Comparison of ENCODE assay signal across 20 mouse cellular contexts in genomic region chr1:62833356-62833755, GRCm38 (mm10).
"Had no signal": no experiment of that assay in that cellular context is flagged by ENCODE, and none has a peak within 500 bp of the region (broad histone marks: within the 10 kb centered on the region; RNA-seq: fewer than 3 reads in every experiment).

No protein-coding gene starts in this region.

- H3K27ac ChIP-seq: heart, embryonic 10.5 days; hindbrain, embryonic 13.5 days; hindbrain, embryonic 15.5 days; hindbrain, postnatal 0 days; limb, embryonic 13.5 days; limb, embryonic 15.5 days; liver, embryonic 12.5 days; liver, embryonic 14.5 days had no signal

- DNase-seq: forebrain, postnatal 0 days; gastrocnemius, postnatal 14 days; gastrocnemius, postnatal 36 days; heart, adult 18-20 months; heart, postnatal 14 days; heart, postnatal 36 days; kidney, adult 11 months; kidney, postnatal 10 days; layer of hippocampus, adult 9-11 months; layer of hippocampus, postnatal 36 days; left cerebral cortex, postnatal 4 days had no signal

- H3K4me3 ChIP-seq: heart, embryonic 10.5 days; heart, embryonic 12.5 days; hindbrain, embryonic 13.5 days; hindbrain, embryonic 15.5 days; limb, embryonic 13.5 days; limb, embryonic 15.5 days; liver, embryonic 12.5 days had no signal
